Mouse (Mus musculus) forebrain, postnatal 0 days (tissue): ENCODE measurements around the gene Nop2. TPM values are rescaled to one million over a fixed set of nuclear protein-coding genes. Genes with fewer than 3 reads are reported as not detected.

Experiments
- ATAC-seq: fragments of 200-750 bp; cut with Nextera tagmentation; 2 replicates; pipeline ENCODE4 v1.8.0; 2017; ENCODE audit warnings: mild to moderate bottlenecking, moderate library complexity
- DNase-seq: peaks from one replicate; pipeline ENCODE4 v3.0.0-alpha.2; 2015
- H3K27ac ChIP-seq: fragments of 300-500 bp; sonication (generic); 2 replicates; pipeline ENCODE4 v1.5.1; 2014; ENCODE audit warnings: low read depth, mild to moderate bottlenecking, antibody characterized with exemption, low read length, moderate library complexity, mixed read lengths
- H3K27me3 ChIP-seq: fragments of 300-500 bp; sonication (generic); 2 replicates; pipeline ENCODE4 v1.6.1; 2014; ENCODE audit warnings: mild to moderate bottlenecking, low read length, mixed read lengths; ENCODE audit not compliant: insufficient read depth
- H3K36me3 ChIP-seq: fragments of 300-500 bp; sonication (generic); 2 replicates; pipeline ENCODE4 v1.6.1; 2014; ENCODE audit warnings: mild to moderate bottlenecking, moderate library complexity; ENCODE audit not compliant: insufficient read depth
- H3K4me1 ChIP-seq: fragments of 300-500 bp; sonication (generic); 2 replicates; pipeline ENCODE4 v1.6.1; 2014; ENCODE audit warnings: antibody characterized with exemption; ENCODE audit not compliant: insufficient read depth
- H3K4me2 ChIP-seq: fragments of 300-500 bp; sonication (generic); 2 replicates; pipeline ENCODE4 v1.6.1; 2014; ENCODE audit warnings: low read depth, mild to moderate bottlenecking, moderate library complexity
- H3K4me3 ChIP-seq: fragments of 300-500 bp; sonication (generic); 2 replicates; pipeline ENCODE4 v1.5.1; 2014; ENCODE audit warnings: low read depth, low read length, mixed read lengths
- H3K9ac ChIP-seq: fragments of 300-500 bp; sonication (generic); 2 replicates; pipeline ENCODE4 v1.6.1; 2014; ENCODE audit warnings: mild to moderate bottlenecking
- H3K9me3 ChIP-seq: fragments of 300-500 bp; sonication (generic); 2 replicates; pipeline ENCODE4 v1.6.1; 2016; ENCODE audit warnings: low read length
- CTCF ChIP-seq: sonication (generic); IDR thresholded peaks from 2 replicates; pipeline ENCODE4 v1.5.1; 2016; ENCODE audit warnings: antibody characterized with exemption, control low read depth, low read depth
- WGBS: fragments of 180-500 bp; shearing (Covaris S2); extraction: QIAGEN DNeasy Blood & Tissue Kit; methylation state at CpG from one replicate; pipeline ENCODE4 v1.1.7; 2014; 5-methylcytosine and 5-hydroxymethylcytosine counted together
- polyA plus RNA-seq: library from polyadenylated mRNA; unstranded; fragments of >200 nt; fragmentation: Nextera tagmentation; extraction: Ambion mirVana; gene quantifications from 2 replicates; pipeline ENCODE4 v1.2.1, GENCODE M21; 2015
- total RNA-seq: library from RNA; depleted of rRNA; stranded (reverse); fragments of >200 nt; gene quantifications from 2 replicates; pipeline ENCODE4 v1.2.3, GENCODE M21; 2014

Gene Nop2
- total and polyA plus RNA-seq, 2 experiments from 2014 or later = 43.5 to 56.0 TPM

DNA sequence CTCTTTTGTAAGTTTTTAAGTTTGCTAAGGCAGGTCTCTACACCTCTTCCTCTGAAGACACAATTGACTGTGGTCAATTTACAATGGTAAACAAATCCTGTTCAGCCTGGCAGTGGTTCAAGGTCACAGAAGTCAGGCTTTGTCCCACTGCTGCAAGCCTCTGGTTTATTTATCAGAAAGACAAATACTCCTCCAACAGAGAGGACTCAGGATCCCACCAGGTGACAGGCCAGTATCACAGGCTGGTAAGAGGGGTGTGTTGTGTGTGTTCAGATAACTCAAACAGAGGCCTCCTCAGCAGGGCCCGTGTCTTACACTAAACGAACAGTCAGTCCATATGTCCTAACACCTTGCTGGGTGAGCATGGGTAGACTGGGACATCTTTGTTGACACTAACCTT, 40.8 kb downstream of the Nop2 start:
- H3K4me3 ChIP-seq = no peak overlapping the region
- no peak overlapping the region for H3K27ac ChIP-seq
- DNase-seq (no peak), ATAC-seq (no peak)
- whole genome bisulfite sequencing = 91% methylated on average over 2 of the region's 2 CpGs
- H3K4me1 ChIP-seq = 0 out of 2 replicates have a peak, but pooled peaks cover under 1% of the 10 kb centered on the region
- peaks cover 93% of the 10 kb centered on the region for H3K36me3 ChIP-seq
- no peak for TF ChIP-seq CTCF
- no peak overlapping the region for H3K4me2 ChIP-seq
- H3K27me3 ChIP-seq = no peaks in the 10 kb centered on the region
- no peaks in the 10 kb centered on the region for H3K9me3 ChIP-seq
- no peak overlapping the region for H3K9ac ChIP-seq

DNA sequence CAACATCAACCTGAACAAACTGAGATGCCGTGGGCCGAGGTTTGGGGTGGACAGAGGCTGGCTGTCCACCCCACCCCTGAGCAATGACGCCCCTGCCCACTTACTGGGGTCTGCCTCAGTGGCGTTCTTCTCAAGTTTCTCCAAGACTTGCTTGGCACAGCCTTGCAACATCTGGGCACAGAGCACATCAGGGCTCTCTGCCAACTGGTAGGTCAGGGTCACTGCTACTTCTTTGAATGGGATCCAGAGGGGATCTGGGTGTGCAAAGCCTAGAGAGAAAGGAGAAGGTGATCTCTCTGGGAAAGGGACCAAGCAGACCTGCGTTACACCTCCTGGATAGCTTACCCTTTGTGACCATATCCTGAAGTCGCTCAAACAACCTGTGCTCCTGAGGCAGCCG, 41.5 kb downstream of the Nop2 start:
- no peak overlapping the region for H3K4me3 ChIP-seq
- no peaks in the 10 kb centered on the region for H3K9me3 ChIP-seq
- 85% methylated on average over 7 of the region's 7 CpGs for WGBS
- TF ChIP-seq CTCF = no peak
- no peaks in the 10 kb centered on the region for H3K4me1 ChIP-seq
- ATAC-seq (no peak), DNase-seq (no peak)
- no peaks in the 10 kb centered on the region for H3K27me3 ChIP-seq
- no peak overlapping the region for H3K27ac ChIP-seq
- peaks cover 98% of the 10 kb centered on the region for H3K36me3 ChIP-seq
- H3K4me2 ChIP-seq = no peak overlapping the region
- no peak overlapping the region for H3K9ac ChIP-seq

DNA sequence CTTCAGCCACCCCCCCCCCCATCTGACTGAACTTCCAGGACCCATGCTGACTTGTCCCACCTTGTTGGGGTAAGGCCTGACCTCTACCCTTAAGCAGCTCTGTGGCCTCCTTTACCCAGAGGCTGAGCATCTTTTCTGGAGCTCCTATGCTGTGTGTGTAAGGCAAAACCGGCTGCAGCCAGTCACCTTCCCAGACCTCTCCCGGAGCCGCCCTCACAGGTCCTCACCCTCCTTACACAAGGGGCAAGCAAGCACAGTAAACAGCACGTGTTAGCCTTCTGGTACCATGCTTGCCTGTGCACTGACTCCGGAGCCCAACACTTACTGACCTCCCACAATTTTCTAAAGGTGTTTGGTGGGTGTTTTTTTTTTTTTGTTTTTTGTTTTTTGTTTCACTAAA, 43.8 kb downstream of the Nop2 start:
- no peak overlapping the region for H3K27ac ChIP-seq
- TF ChIP-seq CTCF = no peak
- DNase-seq (no peak), ATAC-seq (no peak)
- H3K36me3 ChIP-seq = peaks cover 96% of the 10 kb centered on the region
- H3K9ac ChIP-seq = no peak overlapping the region
- WGBS = 89% methylated on average over 5 of the region's 5 CpGs
- no peaks in the 10 kb centered on the region for H3K4me1 ChIP-seq
- no peak overlapping the region for H3K4me3 ChIP-seq
- H3K4me2 ChIP-seq = no peak overlapping the region
- no peaks in the 10 kb centered on the region for H3K27me3 ChIP-seq
- no peaks in the 10 kb centered on the region for H3K9me3 ChIP-seq

GRCm38 (mm10) chr6:125179601-125180000, 47.9 kb downstream of the Nop2 start:
- Histone ChIP-seq H3K4me3 (no peak overlapping the region), H3K27ac (no peak overlapping the region), H3K4me2 (no peak overlapping the region), H3K27me3 (no peaks in the 10 kb centered on the region), H3K4me1 (no peaks in the 10 kb centered on the region), H3K9ac (no peak overlapping the region), H3K9me3 (no peaks in the 10 kb centered on the region), H3K36me3 (peaks cover 84% of the 10 kb centered on the region)
- ATAC-seq (no peak), DNase-seq (no peak)
- 88% methylated on average over 7 of the region's 7 CpGs for WGBS
- TF ChIP-seq CTCF = no peak

DNA sequence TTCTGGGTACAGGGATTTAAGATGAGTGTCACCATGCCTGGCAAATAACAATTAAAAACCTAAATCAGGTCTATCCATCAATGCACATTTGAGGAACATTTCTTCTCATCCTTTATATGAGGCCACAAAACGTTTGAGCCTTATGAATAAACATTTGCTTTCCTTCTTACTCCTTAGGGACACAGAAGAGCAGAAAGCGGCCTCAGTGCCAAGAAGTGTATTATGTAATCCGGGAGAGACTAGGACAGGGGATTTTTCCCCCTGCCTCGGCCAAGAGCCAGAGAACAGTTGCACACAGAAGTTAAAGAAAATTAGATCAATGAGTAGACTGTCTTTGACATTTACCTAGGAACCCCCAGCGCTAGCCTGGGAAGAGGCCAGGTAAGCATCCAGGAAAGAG, 50.4 kb downstream of the Nop2 start:
- WGBS = 60% methylated on average over 5 of the region's 5 CpGs
- Histone ChIP-seq H3K4me3 (no peak overlapping the region), H3K4me1 (no peaks in the 10 kb centered on the region), H3K36me3 (peaks cover 84% of the 10 kb centered on the region), H3K9me3 (no peaks in the 10 kb centered on the region), H3K4me2 (no peak overlapping the region), H3K27me3 (no peaks in the 10 kb centered on the region), H3K9ac (no peak overlapping the region), H3K27ac (no peak overlapping the region)
- no peak for TF ChIP-seq CTCF
- no peak for DNase-seq
- ATAC-seq = no peak

GRCm38 (mm10) chr6:125186203-125186602, 54.5 kb downstream of the Nop2 start:
- 93% methylated on average over 10 of the region's 10 CpGs for WGBS
- Histone ChIP-seq H3K9ac (no peak overlapping the region), H3K4me2 (no peak overlapping the region), H3K4me3 (no peak overlapping the region), H3K27me3 (no peaks in the 10 kb centered on the region), H3K9me3 (no peaks in the 10 kb centered on the region), H3K4me1 (peaks cover 2% of the 10 kb centered on the region; the same call in 1 of the 2 replicates), H3K27ac (no peak overlapping the region), H3K36me3 (peaks cover 60% of the 10 kb centered on the region)
- DNase-seq (no peak), ATAC-seq (no peak)
- no peak for TF ChIP-seq CTCF

DNA sequence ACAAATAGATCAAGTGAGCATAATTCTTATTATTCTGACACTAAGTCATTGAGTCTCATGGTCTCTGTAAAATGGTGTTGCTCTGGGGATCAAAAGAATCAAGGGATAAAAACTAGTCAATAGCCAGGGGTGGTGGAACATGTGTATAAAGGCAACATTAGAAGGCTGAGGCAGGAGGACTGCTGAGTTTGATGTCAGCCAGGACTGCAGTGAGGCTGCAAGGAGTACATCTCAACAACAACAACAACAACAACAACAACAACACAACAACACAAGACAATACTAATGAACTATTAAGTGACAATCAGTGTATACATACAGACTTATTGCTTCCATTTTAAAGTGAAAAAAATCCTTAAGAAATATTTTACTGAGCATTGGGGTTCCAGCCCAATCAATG, 59.1 kb downstream of the Nop2 start:
- Histone ChIP-seq H3K9ac (peak overlapping the region; percentile 44), H3K36me3 (peaks cover 33% of the 10 kb centered on the region), H3K27me3 (no peaks in the 10 kb centered on the region), H3K27ac (peak overlapping the region; percentile 73), H3K4me2 (peak overlapping the region; percentile 53), H3K9me3 (no peaks in the 10 kb centered on the region), H3K4me3 (peak overlapping the region; percentile 56), H3K4me1 (peaks cover 8% of the 10 kb centered on the region; the same call in 1 of the 2 replicates)
- no peak for TF ChIP-seq CTCF
- no peak for DNase-seq
- ATAC-seq = no peak
